Mouse (Mus musculus) embryonic facial prominence, embryonic 10.5 days (tissue): ENCODE results near the gene Znhit3. TPM values are rescaled to one million over a fixed set of nuclear protein-coding genes. Genes with fewer than 3 reads are reported as not detected.
A peak's percentile ranks its signal among the peaks of the same experiment; 100 is the strongest.

Experiments used
- DNase-seq: peaks from one replicate; pipeline ENCODE4 v3.0.0-alpha.2; 2017; ENCODE audit warnings: low spot score
- H3K27ac ChIP-seq: fragments of 300-500 bp; sonication (generic); replicated peaks from 2 replicates; pipeline ENCODE4 v1.5.1; 2016; ENCODE audit warnings: mild to moderate bottlenecking
- H3K27me3 ChIP-seq: fragments of 300-500 bp; sonication (generic); replicated peaks from 2 replicates; pipeline ENCODE4 v1.6.1; 2016; ENCODE audit warnings: low read depth, mild to moderate bottlenecking; ENCODE audit not compliant: poor library complexity, severe bottlenecking
- H3K36me3 ChIP-seq: fragments of 300-500 bp; sonication (generic); replicated peaks from 2 replicates; pipeline ENCODE4 v1.6.1; 2016; ENCODE audit warnings: mild to moderate bottlenecking, moderate library complexity
- H3K4me1 ChIP-seq: fragments of 300-500 bp; sonication (generic); 2 replicates; pipeline ENCODE4 v1.6.1; 2016
- H3K4me3 ChIP-seq: fragments of 300-500 bp; sonication (generic); 2 replicates; pipeline ENCODE4 v1.5.1; 2016; ENCODE audit warnings: mild to moderate bottlenecking, moderate library complexity
- H3K9me3 ChIP-seq: fragments of 300-500 bp; sonication (generic); 2 replicates; pipeline ENCODE4 v1.6.1; 2016; ENCODE audit warnings: mild to moderate bottlenecking
- WGBS: fragments of 180-500 bp; shearing (Covaris S2); methylation state at CpG from one replicate; pipeline ENCODE4 v1.1.7; 2016; 5-methylcytosine and 5-hydroxymethylcytosine counted together
- polyA plus RNA-seq: library from polyadenylated mRNA; unstranded; fragments of >200 nt; fragmentation: Nextera tagmentation; extraction: Ambion mirVana; gene quantifications from 2 replicates; pipeline ENCODE4 v1.2.1, GENCODE M21; 2016

Gene Znhit3
- polyA plus RNA-seq, 1 experiment from 2014 or later = 96.8 TPM

GRCm38 (mm10) chr11:84916703-84917300 lies 636 bp upstream of the Znhit3 start:
- WGBS = 64% methylated on average over 7 of the region's 7 CpGs
- Histone ChIP-seq H3K36me3 (peaks cover 29% of the 10 kb centered on the region), H3K4me3 (peak overlapping the region; percentile 97), H3K27ac (peak overlapping the region; percentile 86; the same call in 1 of the 2 replicates), H3K27me3 (no peaks in the 10 kb centered on the region), H3K4me1 (peaks cover 27% of the 10 kb centered on the region), H3K9me3 (no peaks in the 10 kb centered on the region)
- no peak for DNase-seq

GRCm38 (mm10) chr11:84914673-84915072 lies 1.5 kb downstream of the Znhit3 start:
- H3K36me3 ChIP-seq = peaks cover 50% of the 10 kb centered on the region
- DNase-seq = no peak

GRCm38 (mm10) chr11:84910411-84910810 lies 5.8 kb downstream of the Znhit3 start:
- Histone ChIP-seq H3K9me3 (no peaks in the 10 kb centered on the region), H3K27me3 (no peaks in the 10 kb centered on the region), H3K27ac (no peak overlapping the region), H3K36me3 (peaks cover 93% of the 10 kb centered on the region), H3K4me1 (peaks cover 14% of the 10 kb centered on the region), H3K4me3 (no peak overlapping the region)
- WGBS = 79% methylated on average over 4 of the region's 4 CpGs
- no peak for DNase-seq

More at GRCm38 (mm10) chr11:84914673-84915072, 1.5 kb downstream of the Znhit3 start:
- WGBS = 84% methylated on average over 5 of the region's 5 CpGs
- Histone ChIP-seq H3K4me1 (peaks cover 27% of the 10 kb centered on the region), H3K9me3 (no peaks in the 10 kb centered on the region), H3K4me3 (peak overlapping the region; percentile 97), H3K27me3 (no peaks in the 10 kb centered on the region), H3K27ac (no peak overlapping the region)

GRCm38 (mm10) chr11:84908480-84908879 lies 7.7 kb downstream of the Znhit3 start:
- H3K27ac ChIP-seq = no peak overlapping the region
- peaks cover 100% of the 10 kb centered on the region for H3K36me3 ChIP-seq
- H3K4me1 ChIP-seq = no peaks in the 10 kb centered on the region
- no peak overlapping the region for H3K4me3 ChIP-seq
- WGBS = 92% methylated on average over 6 of the region's 6 CpGs
- H3K27me3 ChIP-seq = no peaks in the 10 kb centered on the region
- no peak for DNase-seq
- no peaks in the 10 kb centered on the region for H3K9me3 ChIP-seq

GRCm38 (mm10) chr11:84907081-84907480 lies 9.1 kb downstream of the Znhit3 start:
- Histone ChIP-seq H3K9me3 (no peaks in the 10 kb centered on the region), H3K4me3 (no peak overlapping the region), H3K36me3 (peaks cover 100% of the 10 kb centered on the region), H3K27ac (no peak overlapping the region), H3K27me3 (no peaks in the 10 kb centered on the region), H3K4me1 (no peaks in the 10 kb centered on the region)
- 79% methylated on average over 3 of the region's 3 CpGs for WGBS
- no peak for DNase-seq

GRCm38 (mm10) chr11:84904597-84905144 lies 11.5 kb downstream of the Znhit3 start:
- no peak for DNase-seq
- Histone ChIP-seq H3K4me3 (no peak overlapping the region), H3K9me3 (no peaks in the 10 kb centered on the region), H3K27ac (no peak overlapping the region), H3K27me3 (no peaks in the 10 kb centered on the region), H3K4me1 (no peaks in the 10 kb centered on the region), H3K36me3 (peaks cover 100% of the 10 kb centered on the region)
- WGBS = 85% methylated on average over 9 of the region's 9 CpGs

- Histone ChIP-seq H3K36me3 (peaks cover 95% of the 10 kb centered on the region), H3K9me3 (no peaks in the 10 kb centered on the region), H3K27me3 (no peaks in the 10 kb centered on the region), H3K27ac (no peak overlapping the region), H3K4me3 (no peak overlapping the region), H3K4me1 (no peaks in the 10 kb centered on the region)
- 90% methylated on average over 15 of the region's 15 CpGs for WGBS
- no peak for DNase-seq
Observed at GRCm38 (mm10) chr11:84893113-84893512, 23.1 kb downstream of the Znhit3 start.

- Histone ChIP-seq H3K27ac (no peak overlapping the region), H3K9me3 (no peaks in the 10 kb centered on the region), H3K4me3 (no peak overlapping the region), H3K27me3 (no peaks in the 10 kb centered on the region), H3K36me3 (peaks cover 95% of the 10 kb centered on the region), H3K4me1 (no peaks in the 10 kb centered on the region)
- DNase-seq = no peak
- 93% methylated on average over 7 of the region's 7 CpGs for WGBS
Observed at GRCm38 (mm10) chr11:84891705-84892104, 24.5 kb downstream of the Znhit3 start.

- no peak overlapping the region for H3K4me3 ChIP-seq
- peaks cover 95% of the 10 kb centered on the region for H3K36me3 ChIP-seq
- DNase-seq = no peak
- H3K27ac ChIP-seq = no peak overlapping the region
- no peaks in the 10 kb centered on the region for H3K9me3 ChIP-seq
- 93% methylated on average over 2 of the region's 2 CpGs for WGBS
- no peaks in the 10 kb centered on the region for H3K4me1 ChIP-seq
- H3K27me3 ChIP-seq = no peaks in the 10 kb centered on the region
Observed at GRCm38 (mm10) chr11:84889492-84889891, 26.7 kb downstream of the Znhit3 start.

- peaks cover 97% of the 10 kb centered on the region for H3K36me3 ChIP-seq
- H3K27ac ChIP-seq = no peak overlapping the region
- DNase-seq = no peak
- H3K9me3 ChIP-seq = no peaks in the 10 kb centered on the region
- no peak overlapping the region for H3K4me3 ChIP-seq
- WGBS = 95% methylated on average over 8 of the region's 8 CpGs
- H3K27me3 ChIP-seq = no peaks in the 10 kb centered on the region
- no peaks in the 10 kb centered on the region for H3K4me1 ChIP-seq
Observed at GRCm38 (mm10) chr11:84888025-84888424, 28.1 kb downstream of the Znhit3 start.

GRCm38 (mm10) chr11:84886767-84887511 lies 29.2 kb downstream of the Znhit3 start:
- whole genome bisulfite sequencing = 86% methylated on average over 11 of the region's 11 CpGs
- H3K27me3 ChIP-seq = no peaks in the 10 kb centered on the region
- H3K36me3 ChIP-seq = peaks cover 97% of the 10 kb centered on the region
- no peak for DNase-seq
- no peak overlapping the region for H3K4me3 ChIP-seq
- no peaks in the 10 kb centered on the region for H3K9me3 ChIP-seq
- H3K27ac ChIP-seq = no peak overlapping the region
- H3K4me1 ChIP-seq = peaks cover 4% of the 10 kb centered on the region; the same call in 1 of the 2 replicates

- DNase-seq = no peak
- Histone ChIP-seq H3K27me3 (no peaks in the 10 kb centered on the region), H3K9me3 (no peaks in the 10 kb centered on the region), H3K4me3 (no peak overlapping the region), H3K27ac (no peak overlapping the region), H3K4me1 (peaks cover 9% of the 10 kb centered on the region), H3K36me3 (peaks cover 91% of the 10 kb centered on the region)
- WGBS = 91% methylated on average over 5 of the region's 5 CpGs
Observed at GRCm38 (mm10) chr11:84886236-84886635, 29.9 kb downstream of the Znhit3 start.

GRCm38 (mm10) chr11:84885238-84885637 lies 30.9 kb downstream of the Znhit3 start:
- H3K4me3 ChIP-seq = no peak overlapping the region
- H3K36me3 ChIP-seq = peaks cover 84% of the 10 kb centered on the region
- H3K4me1 ChIP-seq = peaks cover 16% of the 10 kb centered on the region
- H3K9me3 ChIP-seq = no peaks in the 10 kb centered on the region
- H3K27ac ChIP-seq = no peak overlapping the region
- DNase-seq = no peak
- H3K27me3 ChIP-seq = no peaks in the 10 kb centered on the region
- 84% methylated on average over 4 of the region's 4 CpGs for WGBS
